Mouse (Mus musculus): Measurements from ENCODE around the gene Hist2h2ab. TPM values are rescaled to one million over a fixed set of nuclear protein-coding genes. Genes with fewer than 3 reads are reported as not detected.
A peak's percentile ranks its signal among the peaks of the same experiment; 100 is the strongest.
"Not testable (repeated sequence)": the region's sequence is repeated elsewhere in the genome, so short reads cannot be mapped to it uniquely, and the experiment has no call there.

The Hist2h2ab gene
- polyA plus RNA-seq, 1 experiment from 2014 or later: 0.86 TPM

GRCm38 (mm10) chr3:96268051-96268775, 48.5 kb downstream of the Hist2h2ab start, which contains the start of gene Hist2h3b:
Gene Hist2h3b, plus strand, starts transcription at chr3:96268654.
- Histone ChIP-seq H3K9me3 (replicated peaks) (no peaks in the 10 kb centered on the region), H3K36me3 (no peaks in the 10 kb centered on the region), H3K4me3 (replicated peaks) (peak within 1 kb of the TSS; percentile 56), H3K9ac (peak within 1 kb of the TSS; percentile 60), H3K27me3 (no peaks in the 10 kb centered on the region), H3K4me1 (peaks cover 28% of the 10 kb centered on the region), H3K4me2 (peak within 1 kb of the TSS; percentile 82), H3K27ac (peak within 1 kb of the TSS; percentile 98)
- peak; percentile 69 for ATAC-seq (replicated peaks; ENCODE audit: low FRiP score)
- WGBS: 20% methylated on average over 29 of the region's 30 CpGs

GRCm38 (mm10) chr3:96268776-96269378, 49.2 kb downstream of the Hist2h2ab start:
- under 1% methylated on average over 13 of the region's 44 CpGs for WGBS
- ATAC-seq (replicated peaks; ENCODE audit: low FRiP score): peak; percentile 47

More at GRCm38 (mm10) chr3:96268776-96269378, 49.2 kb downstream of the Hist2h2ab start:
- peak overlapping the region; percentile 56 for H3K4me3 ChIP-seq (replicated peaks)
- H3K4me1 ChIP-seq: peaks cover 26% of the 10 kb centered on the region
- H3K4me2 ChIP-seq: peak overlapping the region; percentile 82
- H3K27ac ChIP-seq: peak overlapping the region; percentile 98
- H3K27me3 ChIP-seq; H3K36me3 ChIP-seq; H3K9me3 ChIP-seq (replicated peaks): not testable (repeated sequence)
- H3K9ac ChIP-seq: peak overlapping the region; percentile 60

Small RNA genes lying within 50 kb of the gene (microRNA-seq; reads per million reads assigned to microRNA genes)
- gene Gm44492 (0.44 reads per million), gene Gm47311 (not detected), gene Gm47313 (not detected)

Other genes with a start within 250 kb of the Hist2h2ab start
- gene Plekho1, start 223.9 kb upstream of the Hist2h2ab start, polyA plus RNA-seq (2015; fragmentation: Nextera tagmentation; extraction: Ambion mirVana): 43.5 and 44.2 TPM in 2 replicates
- 39.0 and 39.1 TPM in 2 replicates for gene Vps45, start 161.4 kb upstream of the Hist2h2ab start, polyA plus RNA-seq (2015; fragmentation: Nextera tagmentation; extraction: Ambion mirVana)
- 21.0 and 22.0 TPM in 2 replicates for gene Otud7b, start 115.3 kb upstream of the Hist2h2ab start, polyA plus RNA-seq (2015; fragmentation: Nextera tagmentation; extraction: Ambion mirVana)
- gene Mtmr11, start 57.9 kb upstream of the Hist2h2ab start, polyA plus RNA-seq (2015; fragmentation: Nextera tagmentation; extraction: Ambion mirVana): 24.6 and 29.7 TPM in 2 replicates
- gene Sf3b4, start 47.5 kb upstream of the Hist2h2ab start, polyA plus RNA-seq (2015; fragmentation: Nextera tagmentation; extraction: Ambion mirVana): 184 and 193 TPM in 2 replicates
- gene Sv2a, start 38.7 kb upstream of the Hist2h2ab start, polyA plus RNA-seq (2015; fragmentation: Nextera tagmentation; extraction: Ambion mirVana): 3.0 and 4.9 TPM in 2 replicates
- gene Bola1, start 156 bp upstream of the Hist2h2ab start, polyA plus RNA-seq (2015; fragmentation: Nextera tagmentation; extraction: Ambion mirVana): 55.2 and 59.4 TPM in 2 replicates
- gene Hist2h2ac, start 1.0 kb downstream of the Hist2h2ab start, polyA plus RNA-seq (2015; fragmentation: Nextera tagmentation; extraction: Ambion mirVana): 10.8 and 11.3 TPM in 2 replicates
- gene Hist2h2be, start 1.3 kb downstream of the Hist2h2ab start, polyA plus RNA-seq (2015; fragmentation: Nextera tagmentation; extraction: Ambion mirVana): 12.2 and 12.6 TPM in 2 replicates
- gene Hist2h3c2, start 19.3 kb downstream of the Hist2h2ab start, polyA plus RNA-seq (2015; fragmentation: Nextera tagmentation; extraction: Ambion mirVana): 7.9 TPM in 2 replicates
- 42.2 and 50.0 TPM in 2 replicates for gene Hist2h2aa2, start 20.4 kb downstream of the Hist2h2ab start, polyA plus RNA-seq (2015; fragmentation: Nextera tagmentation; extraction: Ambion mirVana)
- gene Hist2h2aa1, start 25.6 kb downstream of the Hist2h2ab start, polyA plus RNA-seq (2015; fragmentation: Nextera tagmentation; extraction: Ambion mirVana): 28.0 and 29.7 TPM in 2 replicates
- 0.55 and 1.2 TPM in 2 replicates for gene Hist2h3c1, start 26.8 kb downstream of the Hist2h2ab start, polyA plus RNA-seq (2015; fragmentation: Nextera tagmentation; extraction: Ambion mirVana)
- 11.6 and 14.3 TPM in 2 replicates for gene Hist2h4, start 43.4 kb downstream of the Hist2h2ab start, polyA plus RNA-seq (2015; fragmentation: Nextera tagmentation; extraction: Ambion mirVana)
- gene Hist2h3b, start 48.8 kb downstream of the Hist2h2ab start, polyA plus RNA-seq (2015; fragmentation: Nextera tagmentation; extraction: Ambion mirVana): 59.3 and 75.1 TPM in 2 replicates
- gene Hist2h2bb, start 49.9 kb downstream of the Hist2h2ab start, polyA plus RNA-seq (2015; fragmentation: Nextera tagmentation; extraction: Ambion mirVana): 12.8 and 17.8 TPM in 2 replicates
- 1.7 TPM in 2 replicates for gene Fcgr1, start 74.1 kb downstream of the Hist2h2ab start, polyA plus RNA-seq (2015; fragmentation: Nextera tagmentation; extraction: Ambion mirVana)
- gene BC107364, start 232.4 kb downstream of the Hist2h2ab start, polyA plus RNA-seq (2015; fragmentation: Nextera tagmentation; extraction: Ambion mirVana): 0.15 TPM in 1 of 2 replicates, not detected in the other

All from kidney, embryonic 15.5 days (tissue).